Mouse (Mus musculus): ENCODE results near the gene Timp2.
"Not testable (repeated sequence)": the region's sequence is repeated elsewhere in the genome, so short reads cannot be mapped to it uniquely, and the experiment has no call there.

Gene Timp2

GRCm38 (mm10) chr11:118355640-118356039, at the start of gene Timp2:
Timp2 (minus strand) TSS chr11:118355740.
- no peak for DNase-seq (ENCODE audit: low spot score)

- no peak for DNase-seq (ENCODE audit: low spot score)
These were observed 49.8 kb upstream of the Timp2 start for GRCm38 (mm10) chr11:118405311-118405710.

GRCm38 (mm10) chr11:118403951-118404899, 48.7 kb upstream of the Timp2 start:
- DNase-seq (ENCODE audit: low spot score), result no peak

- no peak for DNase-seq (ENCODE audit: low spot score)
These were observed 47.6 kb upstream of the Timp2 start for GRCm38 (mm10) chr11:118403183-118403582.

GRCm38 (mm10) chr11:118401760-118402280, 46.3 kb upstream of the Timp2 start, which contains the start of gene Lgals3bp:
Lgals3bp (minus strand) TSS chr11:118402092.
- DNase-seq (ENCODE audit: low spot score), result no peak

- DNase-seq (ENCODE audit: low spot score), result no peak
These were observed 45.7 kb upstream of the Timp2 start for GRCm38 (mm10) chr11:118401195-118401594.

GRCm38 (mm10) chr11:118400566-118400936, 45.0 kb upstream of the Timp2 start:
- DNase-seq (ENCODE audit: low spot score), result no peak

- no peak for DNase-seq (ENCODE audit: low spot score)
These were observed 44.5 kb upstream of the Timp2 start for GRCm38 (mm10) chr11:118399891-118400565.

- DNase-seq (ENCODE audit: low spot score), result no peak
These were observed 42.4 kb upstream of the Timp2 start for GRCm38 (mm10) chr11:118397806-118398530.

GRCm38 (mm10) chr11:118394538-118394937, 39.0 kb upstream of the Timp2 start:
- no peak for DNase-seq (ENCODE audit: low spot score)

- no peak for DNase-seq (ENCODE audit: low spot score)
These were observed 38.5 kb upstream of the Timp2 start for GRCm38 (mm10) chr11:118393991-118394390.

GRCm38 (mm10) chr11:118387816-118388215, 32.3 kb upstream of the Timp2 start:
- not testable (repeated sequence) for DNase-seq (ENCODE audit: low spot score)

GRCm38 (mm10) chr11:118379251-118380009, 23.9 kb upstream of the Timp2 start:
- DNase-seq (ENCODE audit: low spot score), result peak; percentile 24

GRCm38 (mm10) chr11:118378656-118379055, 23.1 kb upstream of the Timp2 start:
- no peak for DNase-seq (ENCODE audit: low spot score)

GRCm38 (mm10) chr11:118376323-118376722, 20.8 kb upstream of the Timp2 start:
- not testable (repeated sequence) for DNase-seq (ENCODE audit: low spot score)

- DNase-seq (ENCODE audit: low spot score), result no peak
These were observed 20.3 kb upstream of the Timp2 start for GRCm38 (mm10) chr11:118375881-118376280.

GRCm38 (mm10) chr11:118375461-118375860, 19.9 kb upstream of the Timp2 start:
- no peak for DNase-seq (ENCODE audit: low spot score)

- no peak for DNase-seq (ENCODE audit: low spot score)
These were observed 19.5 kb upstream of the Timp2 start for GRCm38 (mm10) chr11:118375006-118375405.

GRCm38 (mm10) chr11:118374506-118374905, 19.0 kb upstream of the Timp2 start:
- DNase-seq (ENCODE audit: low spot score), result no peak

- DNase-seq (ENCODE audit: low spot score), result no peak
These were observed 17.1 kb upstream of the Timp2 start for GRCm38 (mm10) chr11:118372641-118373040.

GRCm38 (mm10) chr11:118371876-118372275, 16.3 kb upstream of the Timp2 start:
- no peak for DNase-seq (ENCODE audit: low spot score)
